Mouse (Mus musculus): ENCODE measurements at regions not wholly inside any gene's neighbourhood (a gene's known extent, or its start where the extent isn't known, plus 50 kb on each side); places are given as distances from the start of the nearest gene placed in this dataset.
A peak's percentile ranks its signal among the peaks of the same experiment; 100 is the strongest.

GRCm38 (mm10) chr16:93051233-93051632 is 225.3 kb upstream of the Runx1 start:
- ATAC-seq (replicated peaks; ENCODE audit: low FRiP score, low TSS enrichment, poor library complexity, severe bottlenecking), result no peak

GRCm38 (mm10) chr16:93048418-93048932 is 222.5 kb upstream of the Runx1 start:
- no peak for ATAC-seq (replicated peaks; ENCODE audit: low FRiP score, low TSS enrichment, poor library complexity, severe bottlenecking)

- ATAC-seq (replicated peaks; ENCODE audit: low FRiP score, low TSS enrichment, poor library complexity, severe bottlenecking), result no peak
Measured at GRCm38 (mm10) chr16:93047594-93047993, 221.6 kb upstream of the Runx1 start.

GRCm38 (mm10) chr16:93046221-93046620 is 220.3 kb upstream of the Runx1 start:
- ATAC-seq (replicated peaks; ENCODE audit: low FRiP score, low TSS enrichment, poor library complexity, severe bottlenecking), result no peak

GRCm38 (mm10) chr16:93043355-93043754 is 217.4 kb upstream of the Runx1 start:
- no peak for ATAC-seq (replicated peaks; ENCODE audit: low FRiP score, low TSS enrichment, poor library complexity, severe bottlenecking)

- no peak for ATAC-seq (replicated peaks; ENCODE audit: low FRiP score, low TSS enrichment, poor library complexity, severe bottlenecking)
Measured at GRCm38 (mm10) chr16:93042941-93043340, 217.0 kb upstream of the Runx1 start.

- no peak for ATAC-seq (replicated peaks; ENCODE audit: low FRiP score, low TSS enrichment, poor library complexity, severe bottlenecking)
Measured at GRCm38 (mm10) chr16:93042491-93042890, 216.5 kb upstream of the Runx1 start.

- ATAC-seq (replicated peaks; ENCODE audit: low FRiP score, low TSS enrichment, poor library complexity, severe bottlenecking), result no peak
Measured at GRCm38 (mm10) chr16:93041887-93042286, 215.9 kb upstream of the Runx1 start.

GRCm38 (mm10) chr16:93041399-93041798 is 215.4 kb upstream of the Runx1 start:
- no peak for ATAC-seq (replicated peaks; ENCODE audit: low FRiP score, low TSS enrichment, poor library complexity, severe bottlenecking)

- 0 out of 2 replicates have a peak, but pooled peaks have one; percentile 55 for ATAC-seq (replicated peaks; ENCODE audit: low FRiP score, low TSS enrichment, poor library complexity, severe bottlenecking)
Measured at GRCm38 (mm10) chr16:93035626-93036025, 209.7 kb upstream of the Runx1 start.

GRCm38 (mm10) chr16:93033943-93034342 is 208.0 kb upstream of the Runx1 start:
- no peak for ATAC-seq (replicated peaks; ENCODE audit: low FRiP score, low TSS enrichment, poor library complexity, severe bottlenecking)

GRCm38 (mm10) chr16:93031624-93032023 is 205.7 kb upstream of the Runx1 start:
- no peak for ATAC-seq (replicated peaks; ENCODE audit: low FRiP score, low TSS enrichment, poor library complexity, severe bottlenecking)

- no peak for ATAC-seq (replicated peaks; ENCODE audit: low FRiP score, low TSS enrichment, poor library complexity, severe bottlenecking)
Measured at GRCm38 (mm10) chr16:93028640-93029039, 202.7 kb upstream of the Runx1 start.

GRCm38 (mm10) chr16:93028016-93028415 is 202.1 kb upstream of the Runx1 start:
- no peak for ATAC-seq (replicated peaks; ENCODE audit: low FRiP score, low TSS enrichment, poor library complexity, severe bottlenecking)

- ATAC-seq (replicated peaks; ENCODE audit: low FRiP score, low TSS enrichment, poor library complexity, severe bottlenecking), result no peak
Measured at GRCm38 (mm10) chr16:93026094-93026648, 200.2 kb upstream of the Runx1 start.

GRCm38 (mm10) chr16:93019800-93020555 is 194.0 kb upstream of the Runx1 start:
- no peak for ATAC-seq (replicated peaks; ENCODE audit: low FRiP score, low TSS enrichment, poor library complexity, severe bottlenecking)

GRCm38 (mm10) chr16:93018766-93019165 is 192.8 kb upstream of the Runx1 start:
- no peak for ATAC-seq (replicated peaks; ENCODE audit: low FRiP score, low TSS enrichment, poor library complexity, severe bottlenecking)

- ATAC-seq (replicated peaks; ENCODE audit: low FRiP score, low TSS enrichment, poor library complexity, severe bottlenecking), result no peak
Measured at GRCm38 (mm10) chr16:93017025-93017424, 191.1 kb upstream of the Runx1 start.

GRCm38 (mm10) chr16:93015636-93016035 is 189.7 kb upstream of the Runx1 start:
- ATAC-seq (replicated peaks; ENCODE audit: low FRiP score, low TSS enrichment, poor library complexity, severe bottlenecking), result no peak

- no peak for ATAC-seq (replicated peaks; ENCODE audit: low FRiP score, low TSS enrichment, poor library complexity, severe bottlenecking)
Measured at GRCm38 (mm10) chr16:93014991-93015390, 189.0 kb upstream of the Runx1 start.

- ATAC-seq (replicated peaks; ENCODE audit: low FRiP score, low TSS enrichment, poor library complexity, severe bottlenecking), result no peak
Measured at GRCm38 (mm10) chr16:93013881-93014280, 187.9 kb upstream of the Runx1 start.
